Mouse (Mus musculus) adipocyte (in vitro differentiated cells): Measurements from ENCODE around the gene Tspan6.

Experiments used
- DNase-seq: peaks from one replicate; pipeline ENCODE4 v3.0.0-alpha.2; 2016; ENCODE audit warnings: low spot score

Gene Tspan6

DNA sequence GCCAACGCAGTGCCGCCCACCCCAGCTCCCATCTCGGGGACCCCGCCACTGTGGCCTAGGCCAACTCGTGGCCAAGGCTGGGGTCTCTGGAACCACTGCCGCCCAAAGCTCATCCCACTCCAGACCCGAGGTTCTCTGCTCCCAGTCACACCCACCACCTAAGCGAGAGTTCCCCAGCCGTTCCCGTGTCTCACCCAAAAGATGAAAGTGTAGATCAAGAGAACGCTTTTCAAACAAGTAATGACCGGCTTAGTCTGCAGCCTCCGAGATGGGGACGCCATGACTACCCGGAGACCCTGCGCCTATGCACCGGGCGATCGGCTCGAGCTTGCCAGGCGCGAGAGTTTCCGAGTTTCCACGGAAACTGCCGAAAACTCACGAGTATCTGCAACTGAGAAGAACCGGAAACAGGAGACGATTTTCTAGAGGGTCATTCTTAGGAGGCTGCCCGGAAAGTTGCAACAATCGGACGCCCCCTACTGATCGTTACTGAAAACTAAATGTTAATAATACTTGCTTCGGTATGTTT, at the start of gene Tspan6:
Tspan6 (minus strand) TSS at position 416 of the 529 bp plus-strand sequence.
- peak; percentile 72 for DNase-seq

DNA sequence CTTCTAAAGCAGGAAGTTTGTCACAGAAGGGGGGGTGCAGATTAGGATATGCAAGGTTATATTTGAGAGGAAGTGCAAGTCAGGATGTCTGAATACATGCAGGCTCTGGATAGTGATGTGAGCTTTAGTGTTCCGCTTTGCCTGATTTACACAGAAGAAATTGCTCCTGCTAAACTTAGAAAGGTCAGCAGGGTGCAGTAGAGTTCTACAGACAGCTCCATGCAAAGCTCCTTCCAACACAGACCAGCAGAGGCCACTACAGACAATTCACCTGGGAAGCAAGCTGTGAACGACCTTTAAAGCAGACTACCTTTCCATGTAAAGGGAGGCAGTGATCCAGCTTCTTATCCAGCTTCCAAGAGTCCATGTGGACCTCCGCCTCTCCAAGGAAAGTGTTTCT, 49.2 kb upstream of the Tspan6 start:
- DNase-seq: peak; percentile 71

DNA sequence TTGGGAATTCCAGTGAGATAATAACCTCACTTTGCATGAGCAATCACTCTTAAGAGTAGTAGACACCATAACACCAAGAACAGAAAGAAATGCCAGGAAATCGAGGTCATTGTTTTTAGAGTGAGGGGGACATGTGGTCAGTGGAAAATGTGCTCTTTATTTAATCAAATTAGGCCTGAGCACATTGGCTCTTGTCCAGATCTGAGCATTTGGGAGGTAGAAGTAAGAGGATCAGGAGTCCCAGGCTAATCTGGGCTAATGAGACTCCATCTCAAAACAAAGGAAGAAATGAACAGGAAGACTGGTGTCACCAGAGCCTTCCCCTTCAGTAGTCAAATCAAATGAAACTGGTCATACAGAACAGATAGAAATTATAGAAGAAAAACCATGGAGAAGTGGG, 41.3 kb upstream of the Tspan6 start:
- no peak for DNase-seq

DNA sequence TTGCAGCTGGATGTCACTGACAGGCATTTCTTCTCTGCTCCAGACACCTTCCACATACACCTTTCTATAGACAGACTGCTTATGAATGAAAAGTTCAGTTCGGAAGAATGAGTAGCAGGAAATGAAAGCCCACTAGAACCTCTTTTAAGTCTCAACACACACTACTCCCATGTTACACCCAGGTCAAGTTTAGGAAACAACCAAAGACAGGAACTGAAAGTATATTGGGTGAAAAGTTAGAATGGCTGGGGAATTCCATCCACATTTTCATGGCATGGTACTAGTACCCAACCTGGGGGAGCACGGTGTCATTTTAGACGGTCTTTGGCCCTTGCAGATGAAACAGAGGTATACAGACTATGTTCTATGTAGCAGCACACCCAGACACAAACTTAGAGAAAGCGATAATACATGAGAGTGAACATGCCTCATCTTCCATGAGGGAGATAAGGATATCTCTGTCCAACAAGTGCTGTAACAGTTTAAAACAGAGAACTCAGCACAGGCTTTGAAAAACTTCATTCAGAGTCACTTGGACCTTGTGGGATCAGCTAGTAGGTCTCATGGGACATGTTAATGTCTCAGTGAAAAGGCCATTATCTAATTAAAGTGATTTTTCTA, 38.5 kb upstream of the Tspan6 start:
- no peak for DNase-seq

DNA sequence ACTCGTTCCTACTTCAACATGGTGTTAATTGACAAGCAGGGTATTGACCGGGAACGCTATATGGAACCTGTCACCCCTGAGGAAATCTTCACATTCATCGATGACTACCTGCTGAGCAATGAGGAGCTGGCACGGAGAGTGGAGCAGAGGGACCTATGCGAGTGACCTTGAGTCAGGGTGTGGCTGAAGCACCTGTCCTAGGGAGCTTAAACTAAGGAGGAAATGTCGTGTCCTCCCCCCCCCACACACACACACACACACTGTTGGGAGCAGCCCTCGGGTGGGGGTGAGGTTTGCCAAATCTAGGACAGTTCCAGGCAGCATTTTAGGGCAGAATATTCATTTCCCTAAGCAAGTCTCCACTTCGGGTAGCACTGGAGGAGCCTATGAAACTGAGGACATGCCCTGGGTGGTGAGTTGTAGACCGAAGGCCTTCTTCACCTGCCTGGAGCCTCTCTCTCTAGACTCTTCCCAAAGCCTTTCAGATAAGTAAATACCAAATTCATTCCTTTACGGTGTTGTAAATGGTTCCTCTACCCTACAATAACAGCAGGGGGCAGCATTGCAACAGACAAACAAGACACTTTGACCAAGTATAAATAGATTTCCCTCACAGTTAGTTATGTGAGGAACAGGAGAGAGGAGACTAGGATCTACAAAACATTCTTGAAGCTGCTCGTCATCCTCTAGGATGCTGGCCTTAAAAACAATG, 33.2 kb upstream of the Tspan6 start:
- DNase-seq: peak; percentile 58

DNA sequence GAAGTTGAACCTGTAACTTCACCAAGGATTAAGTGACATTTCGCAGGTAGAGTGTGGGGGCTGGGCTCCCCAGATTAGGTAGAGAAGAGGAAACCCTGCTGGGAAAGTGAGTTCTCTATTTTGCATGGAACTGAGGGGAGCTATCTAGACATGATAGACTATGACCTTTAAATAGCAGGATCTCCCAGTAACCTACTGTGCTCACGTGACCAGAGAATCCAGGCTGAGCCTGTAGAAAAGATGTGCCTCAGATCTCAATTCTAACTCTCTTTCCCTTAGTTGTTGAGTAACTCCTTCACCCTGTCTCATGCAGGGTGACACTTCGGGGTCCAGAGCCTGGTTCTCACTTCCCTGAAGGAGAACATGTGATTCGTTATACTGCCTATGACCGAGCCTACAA, 28.5 kb upstream of the Tspan6 start:
- no peak for DNase-seq

DNA sequence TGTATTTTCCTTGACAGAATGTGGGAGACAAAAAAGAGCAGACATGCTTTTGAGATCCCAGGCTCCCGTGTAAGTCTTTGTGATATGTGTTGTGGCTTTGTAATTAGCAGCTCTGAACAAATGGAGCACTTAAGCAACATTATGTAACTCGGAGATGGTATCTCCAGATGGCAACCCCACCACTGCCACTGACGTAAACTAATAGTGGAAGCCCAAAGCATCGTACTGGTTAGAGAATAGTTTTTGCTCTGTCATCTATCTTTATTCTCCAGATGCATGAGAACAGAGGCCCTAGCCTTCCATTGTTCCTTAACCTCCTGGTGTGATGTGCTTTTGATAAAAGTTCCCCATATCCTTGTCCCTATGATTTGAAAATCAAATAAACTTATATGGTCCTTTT, 23.0 kb upstream of the Tspan6 start:
- no peak for DNase-seq

DNA sequence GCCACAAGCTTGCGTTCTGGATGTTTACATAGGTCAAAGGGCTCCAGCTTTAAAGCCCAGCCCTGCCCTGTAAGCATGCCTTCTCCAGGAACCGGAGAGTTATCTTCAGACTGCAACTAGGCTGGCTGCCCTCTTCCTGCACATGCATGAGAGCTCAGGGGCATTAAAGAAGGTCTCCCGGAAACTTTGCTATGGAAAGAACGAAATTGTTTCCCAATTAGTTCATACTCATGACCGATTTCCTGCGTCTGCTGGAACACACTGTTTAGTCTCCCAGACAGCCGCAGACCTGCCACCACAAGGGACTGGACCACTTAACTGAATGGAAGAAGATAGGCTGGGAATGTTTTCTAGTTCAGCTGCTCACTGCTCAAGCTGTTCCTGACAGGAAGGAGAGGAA, 16.0 kb upstream of the Tspan6 start:
- no peak for DNase-seq

DNA sequence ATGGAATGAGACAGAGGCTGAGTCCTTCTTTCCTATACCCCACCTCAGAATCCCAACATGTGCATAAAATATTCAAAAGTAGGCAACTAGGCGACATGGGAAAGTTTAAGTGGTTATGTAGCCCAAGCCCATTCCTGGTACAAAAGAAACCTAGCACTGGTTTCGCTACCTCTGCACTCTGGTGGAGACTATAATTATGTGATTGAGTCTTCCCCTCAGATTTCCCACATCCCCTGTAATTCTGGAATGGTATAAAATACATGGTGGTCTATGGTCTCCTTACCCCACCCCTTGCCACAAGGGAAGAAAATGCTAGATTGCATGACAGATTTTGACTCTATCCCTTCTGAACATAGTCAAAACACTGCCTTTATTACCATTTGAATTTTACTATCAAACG, 14.8 kb upstream of the Tspan6 start:
- DNase-seq: no peak

DNA sequence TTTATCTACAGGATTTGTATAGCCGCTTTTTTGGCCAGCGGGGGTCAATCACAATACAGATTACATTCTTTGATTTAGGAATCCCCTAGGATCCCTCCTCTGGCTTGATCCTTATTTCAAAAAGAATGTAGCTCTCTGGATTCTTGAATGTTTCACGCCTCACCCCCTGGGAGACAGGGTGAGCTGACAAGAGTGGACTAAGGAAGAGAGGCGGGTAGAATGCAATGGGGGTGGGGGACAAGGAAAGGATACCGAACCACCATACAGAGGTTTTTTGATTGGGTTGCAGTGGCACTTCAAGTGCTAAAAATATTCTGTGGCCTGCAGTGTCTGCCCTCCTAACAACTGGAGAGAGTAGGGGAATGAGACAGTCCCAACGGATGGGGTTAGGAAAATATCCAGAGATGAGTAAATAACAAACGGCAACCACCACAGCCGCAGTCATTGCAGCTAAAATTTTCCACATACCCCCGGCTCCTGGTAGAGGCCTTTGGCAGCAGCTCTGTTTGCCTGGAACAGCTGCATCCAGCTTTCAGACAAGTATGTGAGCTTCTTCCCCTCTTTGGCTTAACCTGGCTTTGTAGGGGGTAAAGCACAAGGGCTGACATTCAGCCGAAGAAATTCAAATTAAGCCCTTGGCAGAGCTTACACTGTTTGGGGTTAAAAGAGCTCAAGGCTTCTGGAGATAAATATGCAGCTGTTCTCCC, 13.3 kb upstream of the Tspan6 start:
- no peak for DNase-seq

DNA sequence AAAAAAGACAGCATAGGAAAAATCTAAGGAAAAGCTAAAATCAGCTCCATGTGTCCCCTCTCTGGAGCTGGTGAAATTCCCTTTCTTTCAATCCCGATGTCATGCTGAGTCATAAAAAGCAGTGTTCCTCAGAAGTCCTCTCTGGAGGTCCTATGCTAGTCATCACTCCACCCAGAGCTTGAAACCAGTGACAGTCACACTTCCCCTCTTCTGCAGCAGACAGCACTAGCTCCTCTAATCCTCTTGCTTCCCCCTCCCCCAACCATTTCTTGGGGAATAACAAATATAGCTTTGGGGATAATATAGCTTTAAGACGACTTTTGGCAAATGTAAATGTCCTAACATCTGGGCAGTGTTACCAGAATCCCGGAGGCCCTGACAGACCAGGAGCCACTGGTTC, 10.0 kb upstream of the Tspan6 start, which contains the start of gene Srpx2:
Srpx2 (plus strand) TSS at position 166 of the 400 bp plus-strand sequence.
- DNase-seq: no peak

DNA sequence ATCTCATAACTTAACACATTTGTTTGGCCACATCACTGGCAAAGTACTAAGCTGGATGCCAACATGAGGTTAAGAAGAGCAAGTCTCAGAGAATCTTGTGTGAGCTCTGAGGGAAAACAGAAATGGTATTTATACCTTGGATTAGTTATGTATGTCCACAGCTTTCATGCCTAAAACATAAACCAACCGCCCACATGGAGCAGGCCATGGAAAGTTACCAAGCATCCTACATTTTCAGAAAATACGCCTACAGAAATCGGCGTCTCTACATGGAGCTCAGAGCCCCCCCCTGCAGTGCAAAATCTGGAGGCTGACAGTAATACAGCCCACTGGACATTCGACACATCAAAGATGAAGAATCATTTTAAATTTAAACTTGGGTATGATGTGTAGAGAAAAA, 10.1 kb downstream of the Tspan6 start:
- DNase-seq: no peak

DNA sequence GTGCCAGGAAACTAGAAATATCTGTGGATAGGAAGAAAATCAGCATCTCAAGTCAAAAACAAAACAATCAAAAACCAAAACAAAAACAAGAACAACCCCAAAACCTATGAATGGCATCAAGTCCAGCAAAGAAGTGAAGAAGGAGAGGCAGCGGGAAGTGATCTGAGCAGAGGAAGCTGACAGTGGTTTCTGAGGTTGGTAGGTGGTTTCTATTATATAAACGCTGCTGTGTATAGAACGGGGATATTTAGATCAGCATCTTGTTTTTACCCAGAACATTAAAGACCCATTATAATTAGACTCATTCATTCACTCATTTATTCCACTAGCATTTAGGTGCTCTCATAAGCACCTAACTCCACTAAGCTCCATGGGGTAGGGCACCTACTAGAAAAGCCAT, 10.9 kb downstream of the Tspan6 start:
- DNase-seq: no peak

DNA sequence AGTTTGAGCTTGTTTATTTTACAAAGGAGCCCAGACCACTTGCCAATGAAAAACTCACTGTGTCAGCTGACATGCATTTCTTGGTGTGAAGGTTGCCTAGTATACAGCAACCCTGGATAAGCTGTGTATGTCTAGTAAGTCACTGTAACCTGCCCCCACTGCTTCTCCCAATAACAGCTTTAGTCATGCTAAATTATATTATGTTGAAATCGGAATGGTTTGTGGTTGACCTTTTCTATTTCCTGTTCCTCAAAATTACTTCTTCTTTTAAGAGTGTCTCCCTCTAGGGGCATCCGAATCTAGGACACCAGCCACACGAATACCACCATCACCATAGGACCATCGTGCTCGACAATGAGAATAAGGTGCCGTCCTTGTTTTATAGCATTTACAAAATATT, 28.5 kb downstream of the Tspan6 start:
- no peak for DNase-seq

DNA sequence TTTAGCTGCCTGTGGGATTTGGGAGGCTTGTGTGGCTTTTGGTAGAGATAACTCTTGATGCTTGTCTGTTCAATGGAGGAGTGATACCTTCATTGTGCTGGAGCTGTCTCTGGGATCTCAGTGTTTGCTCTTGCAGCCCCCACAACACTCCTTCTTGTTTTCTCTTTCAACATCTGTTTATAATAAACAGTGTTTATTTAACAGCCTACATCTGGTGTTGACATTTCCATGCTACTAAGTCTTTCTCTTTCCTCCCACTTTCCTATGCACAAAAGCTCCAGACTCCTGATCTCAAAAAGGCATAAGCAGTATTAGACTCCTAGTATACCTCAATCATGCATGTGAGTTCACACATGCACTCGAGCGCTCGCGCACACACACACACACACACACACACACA, 44.6 kb downstream of the Tspan6 start:
- DNase-seq: no peak

DNA sequence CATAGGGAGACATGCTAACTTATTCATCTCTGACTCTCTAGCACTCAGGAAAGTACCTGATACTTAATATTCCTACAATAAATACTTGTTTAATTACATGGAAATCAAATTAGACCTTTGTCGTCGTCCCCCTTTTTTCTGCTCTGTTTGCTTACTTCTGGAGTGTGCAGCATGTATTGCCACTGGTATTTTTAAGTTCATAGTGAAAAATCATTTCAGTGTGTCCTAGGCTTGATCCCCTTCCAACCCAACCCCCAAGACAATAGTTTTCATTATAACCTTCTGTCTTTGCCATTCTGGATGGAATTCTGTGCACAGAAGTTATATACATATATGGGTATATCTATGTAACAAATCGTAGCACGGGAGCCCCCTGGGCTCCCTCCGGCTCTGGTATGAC, 47.5 kb downstream of the Tspan6 start, which contains the start of gene Tnmd:
Tnmd (plus strand) TSS at position 301 of the 400 bp plus-strand sequence.
- DNase-seq: no peak
